Mouse (Mus musculus): ENCODE data around the gene Gm13083. TPM values are rescaled to one million over a fixed set of nuclear protein-coding genes. Genes with fewer than 3 reads are reported as not detected.

Gene Gm13083
- polyA plus RNA-seq (2012; fragmentation: generic; extraction: Trizol): under 1 TPM in 1 of 2 experiments, not detected in 1; 0.02 TPM

GRCm38 (mm10) chr4:143614703-143615102 lies at the start of gene Gm13083:
Gm13083 (plus strand) TSS chr4:143615003.

GRCm38 (mm10) chr4:143657146-143657545 lies 42.3 kb downstream of the Gm13083 start, which contains the start of gene Gm13088:
Gm13088 (minus strand) TSS chr4:143657246.

Other genes with a start within 250 kb of the Gm13083 start
- not detected for gene Pramel1, start 220.6 kb upstream of the Gm13083 start, polyA plus RNA-seq (2012; fragmentation: generic; extraction: Trizol)
- gene Pramef8, start 202.6 kb upstream of the Gm13083 start, polyA plus RNA-seq (2012; fragmentation: generic; extraction: Trizol): 10 to 100 TPM in 1 of 2 experiments, 1 to 10 TPM in 1; 2.0 to 13.9 TPM
- not detected for gene Oog4, start 164.7 kb upstream of the Gm13083 start, polyA plus RNA-seq (2012; fragmentation: generic; extraction: Trizol)
- not detected for gene Gm13043, start 103.7 kb upstream of the Gm13083 start, polyA plus RNA-seq (2012; fragmentation: generic; extraction: Trizol)
- under 1 TPM in 1 of 2 experiments, not detected in 1; 0.04 TPM for gene Gm13040, start 79.0 kb upstream of the Gm13083 start, polyA plus RNA-seq (2012; fragmentation: generic; extraction: Trizol)
- not detected for gene BC080695, start 63.3 kb upstream of the Gm13083 start, polyA plus RNA-seq (2012; fragmentation: generic; extraction: Trizol)
- gene Gm13057, start 63.3 kb upstream of the Gm13083 start, polyA plus RNA-seq (2012; fragmentation: generic; extraction: Trizol): not detected
- gene Gm13088, start 42.2 kb downstream of the Gm13083 start, polyA plus RNA-seq (2012; fragmentation: generic; extraction: Trizol): not detected
- not detected for gene Gm13089, start 87.7 kb downstream of the Gm13083 start, polyA plus RNA-seq (2012; fragmentation: generic; extraction: Trizol)
- gene Gm13078, start 104.5 kb downstream of the Gm13083 start, polyA plus RNA-seq (2012; fragmentation: generic; extraction: Trizol): not detected
- not detected for gene Gm13023, start 174.3 kb downstream of the Gm13083 start, polyA plus RNA-seq (2012; fragmentation: generic; extraction: Trizol)
- not detected for gene Gm13084, start 201.1 kb downstream of the Gm13083 start, polyA plus RNA-seq (2012; fragmentation: generic; extraction: Trizol)
- not detected for gene Gm13103, start 231.5 kb downstream of the Gm13083 start, polyA plus RNA-seq (2012; fragmentation: generic; extraction: Trizol)